Mouse (Mus musculus) bone marrow macrophage, adult 2 months (primary cell): ENCODE data around the gene Ccdc96.

Experiments
- CTCF ChIP-seq: IDR thresholded peaks from 2 replicates; pipeline ENCODE4 v1.5.1; 2012; ENCODE audit warnings: low read depth, mild to moderate bottlenecking, low read length, moderate library complexity
- POLR2A ChIP-seq: IDR thresholded peaks from 2 replicates; pipeline ENCODE4 v1.6.1; 2012; ENCODE audit warnings: mild to moderate bottlenecking, low read depth, low read length, borderline replicate concordance

DNA sequence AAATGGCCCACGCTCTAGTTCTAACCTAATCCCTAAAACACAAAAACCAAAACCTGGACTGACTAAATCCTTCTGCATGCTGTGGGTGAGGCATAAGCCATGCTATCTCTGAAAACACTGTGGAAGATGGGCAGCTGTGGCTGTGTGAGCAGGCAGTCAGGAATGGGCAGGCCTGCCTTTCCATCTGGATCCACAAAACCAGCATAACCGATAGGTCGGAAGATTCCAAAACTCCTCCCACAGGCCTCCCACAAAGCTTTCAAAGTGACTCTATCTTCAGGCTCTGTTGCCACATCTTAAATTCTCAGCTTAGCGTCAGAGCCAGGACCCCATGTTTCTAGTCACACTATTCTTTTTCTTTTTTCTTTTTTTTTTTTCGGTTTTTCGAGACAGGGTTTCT lies 9.5 kb downstream of the Ccdc96 start:
- TF ChIP-seq CTCF = no peak
- no peak for TF ChIP-seq POLR2A
